Mouse (Mus musculus): ENCODE results near the gene Arl8a.
A peak's percentile ranks its signal among the peaks of the same experiment; 100 is the strongest.

Arl8a gene

DNA sequence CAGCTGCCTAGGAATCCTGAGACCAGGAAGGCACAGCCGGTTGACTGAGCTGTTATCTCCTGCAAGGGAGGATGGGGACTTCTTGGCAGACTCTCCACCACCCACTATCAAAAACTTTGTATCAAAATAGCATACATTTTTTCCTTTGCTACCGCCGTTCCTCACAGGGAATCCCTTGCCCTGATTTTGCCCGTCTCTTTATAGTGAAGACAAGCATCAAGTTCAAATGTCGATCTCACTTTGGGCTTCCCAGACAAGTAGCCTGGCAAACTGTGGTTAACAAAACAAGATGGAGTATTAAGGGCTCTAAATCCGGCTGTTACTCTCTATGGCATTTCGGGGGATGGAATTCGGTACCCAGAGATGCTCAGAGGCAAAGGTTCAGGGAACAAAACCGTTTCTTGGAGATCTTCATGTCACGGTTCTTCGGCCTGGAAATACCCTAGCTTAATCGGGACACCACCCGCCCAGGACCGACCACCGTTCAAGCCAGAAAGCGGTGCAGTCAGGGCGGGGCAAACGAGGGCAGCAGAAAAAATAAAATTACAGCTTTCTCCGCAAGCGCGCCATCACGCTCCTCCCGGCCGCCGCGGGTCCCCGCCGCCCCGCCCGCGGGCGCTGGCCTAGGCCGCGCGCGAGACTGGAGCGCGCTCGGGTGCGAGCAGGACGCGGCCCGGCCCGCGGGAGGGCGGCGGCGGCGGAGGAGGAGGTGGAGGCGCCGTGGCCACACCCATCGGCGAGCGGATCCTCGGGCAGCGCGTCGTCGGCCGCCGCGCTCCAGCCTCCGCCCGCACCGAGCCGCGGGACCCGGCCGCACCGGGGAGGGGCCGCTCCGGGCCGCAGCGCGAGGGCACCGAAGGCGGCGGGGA is at the start of gene Arl8a:
TSS of gene Arl8a (plus strand) at position 748 of the 869 bp plus-strand sequence.
- DNase-seq (ENCODE audit: low spot score in 2 of 2): peak; percentile 81 to 91

- no peak for DNase-seq (ENCODE audit: low spot score in 2 of 2)
These were observed 49.2 kb upstream of the Arl8a start for GRCm38 (mm10) chr1:135097441-135097840.

DNA sequence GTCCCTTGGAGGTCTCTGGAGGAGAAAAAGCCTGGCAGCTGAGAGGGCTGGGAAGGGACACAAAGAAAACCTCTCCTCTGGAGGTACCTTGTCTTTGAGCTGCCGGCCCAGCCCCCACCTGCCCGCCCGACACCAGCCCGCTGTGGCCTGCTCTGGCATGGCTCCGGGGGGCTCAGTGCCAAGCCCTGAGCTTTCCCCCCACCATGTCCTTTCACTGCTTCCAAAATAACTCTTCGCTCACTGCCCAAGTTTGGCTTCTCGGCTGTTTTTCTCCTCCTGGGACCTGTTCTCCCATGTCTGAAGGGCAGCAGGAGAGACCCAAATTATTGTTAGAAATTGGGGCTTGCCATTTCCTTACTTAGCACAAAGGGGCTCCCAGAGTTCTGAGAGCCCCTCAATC is 48.2 kb upstream of the Arl8a start:
- no peak for DNase-seq (ENCODE audit: low spot score in 2 of 2)

GRCm38 (mm10) chr1:135100400-135100799 is 46.2 kb upstream of the Arl8a start:
- no peak for DNase-seq (ENCODE audit: low spot score in 2 of 2)

GRCm38 (mm10) chr1:135105124-135105523 is 41.5 kb upstream of the Arl8a start, which contains the start of gene Lgr6:
Lgr6 (minus strand) TSS chr1:135105276.
- peak in 1 of 2 experiments; percentile 30 for DNase-seq (ENCODE audit: low spot score in 2 of 2)

- DNase-seq (ENCODE audit: low spot score in 2 of 2): peak; percentile 51 to 84
These were observed 40.7 kb upstream of the Arl8a start for GRCm38 (mm10) chr1:135105951-135106350.

DNA sequence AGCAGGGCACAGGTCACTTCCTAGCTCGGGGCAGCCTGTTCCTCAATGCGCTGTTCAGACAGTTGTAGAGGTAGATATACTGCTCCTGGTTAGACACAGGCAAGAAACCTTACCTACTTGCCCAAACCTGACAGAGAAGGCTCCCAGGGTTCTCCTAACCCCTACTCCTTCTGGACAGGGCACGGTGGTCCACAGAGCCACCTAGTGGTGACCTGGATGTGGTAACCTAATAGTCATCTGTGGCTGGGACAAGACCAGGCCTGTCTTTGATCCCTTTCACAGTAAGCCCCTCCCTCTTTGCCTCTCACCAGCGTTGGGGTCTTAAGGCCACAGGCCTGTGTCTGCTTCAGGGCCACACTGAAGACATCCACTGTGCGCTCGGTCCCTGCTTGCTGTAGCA is 38.0 kb upstream of the Arl8a start:
- DNase-seq (ENCODE audit: low spot score in 2 of 2): peak; percentile 27 to 60

DNA sequence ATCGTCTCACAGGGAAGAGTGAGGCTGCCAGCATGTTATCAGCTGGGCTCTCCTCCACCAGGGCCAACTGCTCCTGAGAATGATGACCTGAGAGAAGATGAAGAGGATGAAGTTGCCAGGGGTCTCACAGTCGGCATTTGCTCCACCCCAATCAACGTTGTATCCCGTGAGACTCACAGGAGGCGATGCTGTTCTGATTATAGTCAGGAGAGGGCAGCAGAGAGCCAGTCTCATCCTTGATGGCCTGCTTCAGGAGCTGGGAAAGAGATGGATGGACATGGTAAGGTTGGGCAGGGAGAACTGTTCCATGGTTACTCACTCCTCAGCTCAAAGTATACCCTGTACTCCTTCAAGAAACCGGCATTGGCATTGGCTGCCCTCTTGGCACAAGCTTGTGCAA is 36.5 kb upstream of the Arl8a start:
- DNase-seq (ENCODE audit: low spot score in 2 of 2): peak; percentile 64 to 75

DNA sequence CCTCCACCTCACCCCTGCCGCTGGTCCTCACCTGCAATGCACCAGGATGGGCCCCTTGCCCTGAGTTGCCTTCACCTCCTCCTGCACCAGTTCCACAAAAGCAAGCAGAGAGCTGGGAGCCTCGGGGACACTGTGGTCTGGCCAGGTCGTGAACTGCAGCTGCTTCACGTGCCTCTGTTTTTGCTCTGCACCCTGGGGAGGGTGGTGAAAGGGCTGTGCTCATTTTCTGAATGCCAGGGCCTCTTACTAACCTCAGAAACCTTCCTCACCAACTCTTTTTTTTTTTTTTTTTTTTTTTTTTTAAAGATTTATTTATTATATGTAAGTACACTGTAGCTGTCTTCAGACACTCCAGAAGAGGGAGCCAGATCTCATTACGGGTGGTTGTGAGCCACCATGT is 35.4 kb upstream of the Arl8a start:
- DNase-seq (ENCODE audit: low spot score in 2 of 2): peak in 1 of 2 experiments; percentile 19

DNA sequence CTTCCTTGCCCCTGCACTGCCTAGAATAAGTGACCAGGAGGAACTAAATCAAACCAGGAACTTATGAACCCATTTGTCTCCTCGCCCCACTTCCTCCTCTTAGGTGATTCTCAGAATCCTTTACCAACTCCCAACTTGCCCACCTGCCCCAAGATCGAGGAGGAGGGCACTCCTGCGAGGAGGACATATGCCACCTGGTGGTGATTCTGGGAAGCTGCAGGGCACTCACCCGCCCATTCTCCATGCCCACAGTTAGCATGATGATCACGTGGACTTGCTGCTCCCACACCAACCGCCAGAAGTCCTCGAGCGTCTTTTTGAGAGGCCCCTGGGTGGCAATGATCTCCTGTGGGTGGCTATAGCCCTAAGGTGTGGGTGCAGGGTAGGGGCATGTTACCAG is 34.0 kb upstream of the Arl8a start:
- DNase-seq (ENCODE audit: low spot score in 2 of 2): peak in 1 of 2 experiments; percentile 62

GRCm38 (mm10) chr1:135124573-135125363 is 21.9 kb upstream of the Arl8a start:
- DNase-seq (ENCODE audit: low spot score in 2 of 2): no peak

GRCm38 (mm10) chr1:135125990-135126389 is 20.6 kb upstream of the Arl8a start:
- DNase-seq (ENCODE audit: low spot score in 2 of 2): peak in 1 of 2 experiments; percentile 21

DNA sequence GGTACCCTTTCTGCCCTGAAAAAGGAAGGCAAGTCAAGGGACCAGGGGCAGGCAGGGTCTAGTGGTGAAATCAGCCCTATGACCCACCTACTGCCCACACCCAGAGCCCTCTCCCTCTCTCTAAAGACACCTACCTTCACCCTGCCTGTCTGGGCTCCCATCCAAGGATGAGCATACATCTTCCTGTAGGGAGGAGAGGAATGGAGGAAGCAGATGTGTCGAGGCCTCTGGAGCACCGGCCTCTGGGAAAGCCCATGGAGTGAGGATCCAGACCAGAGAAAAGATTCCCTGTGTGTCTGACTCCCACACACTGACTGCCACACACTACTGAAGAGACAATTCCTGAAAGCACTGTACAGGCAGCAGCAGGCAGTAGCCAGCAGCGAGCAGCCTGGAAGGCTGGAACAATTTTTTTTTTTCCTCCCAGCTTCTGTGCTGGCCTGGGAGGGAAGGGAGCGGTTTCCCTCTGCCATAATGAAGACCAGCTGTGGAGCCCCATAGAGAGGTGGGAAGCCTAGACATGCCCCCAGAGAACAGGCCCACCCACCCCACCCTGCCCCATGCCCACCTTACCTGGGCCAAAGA is 20.1 kb upstream of the Arl8a start:
- DNase-seq (ENCODE audit: low spot score in 2 of 2): no peak

GRCm38 (mm10) chr1:135128011-135128441 is 18.6 kb upstream of the Arl8a start:
- peak in 1 of 2 experiments; percentile 16 for DNase-seq (ENCODE audit: low spot score in 2 of 2)

DNA sequence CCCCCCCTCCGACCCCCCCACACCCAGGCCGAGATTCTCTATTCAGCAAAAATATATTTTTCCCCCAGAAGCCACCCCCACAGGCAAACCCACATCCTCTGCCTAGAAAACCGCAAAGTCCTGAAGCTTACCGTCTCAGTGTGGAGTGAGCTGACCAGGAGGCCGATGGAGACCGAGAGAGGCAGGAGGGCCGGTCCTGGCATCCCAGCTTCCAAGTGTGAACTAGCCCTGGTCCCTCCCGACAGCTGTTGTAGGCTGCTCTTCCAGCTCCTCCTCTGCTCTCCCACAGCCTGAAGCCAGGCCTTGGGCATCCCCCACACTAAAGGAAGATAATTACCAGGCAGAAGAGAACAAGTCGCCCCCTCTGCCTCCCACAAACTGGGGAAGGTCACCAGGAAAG is 17.6 kb upstream of the Arl8a start:
- no peak for DNase-seq (ENCODE audit: low spot score in 2 of 2)

DNA sequence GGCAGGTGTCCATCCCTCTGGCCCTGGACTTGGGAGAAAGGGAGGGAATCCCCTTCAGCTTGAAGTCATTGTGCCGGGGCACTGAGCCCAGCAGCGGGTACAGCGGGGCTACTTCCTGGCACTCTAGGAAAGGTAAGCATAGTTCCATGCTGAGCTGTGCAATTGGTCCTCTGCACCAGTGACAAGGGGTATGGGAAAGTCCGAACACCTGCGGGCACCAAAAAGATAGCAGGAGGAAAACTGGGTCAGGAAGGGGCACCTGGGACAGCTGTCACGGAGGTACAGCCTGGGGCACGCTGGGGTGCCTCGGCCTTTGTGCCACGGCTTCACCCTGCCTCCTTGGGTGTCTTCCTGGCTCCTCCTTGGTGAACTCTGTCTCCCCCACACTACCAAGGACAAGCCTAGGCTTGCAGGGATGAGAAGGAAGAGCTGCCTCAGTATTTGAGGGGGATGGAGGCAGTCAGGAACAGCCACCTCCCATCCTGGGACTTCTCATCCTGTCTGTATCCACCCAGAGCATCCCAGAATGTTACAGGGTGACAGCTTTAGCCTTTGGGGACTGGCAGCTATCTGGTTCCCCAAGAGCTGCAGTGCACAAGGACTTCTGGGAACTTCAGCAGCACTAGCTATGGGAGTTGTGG is 17.0 kb upstream of the Arl8a start:
- no peak for DNase-seq (ENCODE audit: low spot score in 2 of 2)

- DNase-seq (ENCODE audit: low spot score in 2 of 2): no peak
These were observed 16.1 kb upstream of the Arl8a start for GRCm38 (mm10) chr1:135130376-135131018.

GRCm38 (mm10) chr1:135131034-135131433 is 15.6 kb upstream of the Arl8a start:
- DNase-seq (ENCODE audit: low spot score in 2 of 2): peak; percentile 43 to 67

DNA sequence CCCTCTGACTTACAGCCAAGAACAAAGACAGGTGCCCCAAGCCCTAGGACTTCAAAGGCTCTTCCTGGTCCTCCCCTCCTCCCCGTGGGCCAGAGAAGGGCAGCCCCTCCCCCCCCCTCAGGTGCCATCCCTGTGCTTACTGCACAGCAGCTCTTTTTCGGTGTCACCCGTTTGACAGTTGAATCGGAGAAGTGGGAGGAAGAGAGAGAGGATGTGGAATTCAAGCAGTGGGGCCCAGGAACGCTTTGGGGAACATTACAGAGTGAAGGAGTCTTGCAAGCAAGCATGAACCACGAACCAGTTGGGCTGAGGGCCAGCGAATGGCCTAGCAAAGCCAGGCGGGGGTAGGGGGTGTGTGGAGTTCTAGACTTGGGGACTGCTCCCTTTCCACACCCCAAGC is 15.1 kb upstream of the Arl8a start:
- DNase-seq (ENCODE audit: low spot score in 2 of 2): peak; percentile 39 to 43

DNA sequence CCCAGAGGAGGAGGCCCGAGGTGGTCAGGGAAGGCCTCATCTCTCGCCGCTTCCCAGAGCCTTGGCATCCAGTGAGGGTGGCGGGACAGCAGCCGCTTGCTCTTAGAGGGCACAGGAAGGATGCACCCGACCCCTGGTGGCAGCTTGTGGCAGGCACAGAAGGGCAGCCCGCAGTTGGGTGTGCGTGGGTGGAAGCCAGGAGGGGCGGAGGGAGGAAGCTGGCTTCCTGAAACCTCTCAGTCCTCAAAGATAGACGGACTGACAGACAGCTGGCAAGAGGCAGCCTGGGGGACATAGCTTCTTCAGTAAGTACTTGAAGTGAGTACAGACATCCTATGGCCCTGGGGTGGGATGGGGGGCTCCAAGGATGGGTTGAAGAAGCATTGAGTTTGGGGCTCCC is 14.2 kb upstream of the Arl8a start, which contains the start of gene Ptpn7:
TSS of gene Ptpn7 (plus strand) at position 228 of the 400 bp plus-strand sequence.
- peak; percentile 73 to 93 for DNase-seq (ENCODE audit: low spot score in 2 of 2)

DNA sequence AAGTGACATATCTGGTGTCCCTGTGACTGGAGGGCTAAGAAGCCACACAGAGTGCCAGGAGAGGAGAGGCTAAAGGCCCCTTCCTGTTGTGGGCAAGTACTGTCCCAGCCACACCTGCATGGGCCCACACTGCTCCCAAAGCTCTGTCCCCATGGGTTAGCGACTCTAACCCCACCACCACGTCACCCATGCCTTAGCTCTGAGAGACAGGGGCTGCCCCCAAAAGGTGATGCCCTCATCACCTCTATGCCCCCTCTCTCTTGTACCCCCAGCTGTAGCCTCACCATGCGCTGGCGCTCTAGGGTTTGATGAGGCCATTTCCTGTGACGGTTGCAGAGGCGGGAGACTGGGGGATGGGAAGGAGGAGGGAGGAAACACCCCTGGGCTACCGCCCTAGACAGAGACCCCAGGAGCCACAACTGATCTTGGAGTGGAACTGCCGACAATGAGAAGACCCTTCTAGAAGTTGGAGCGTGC is 13.7 kb upstream of the Arl8a start:
- DNase-seq (ENCODE audit: low spot score in 2 of 2): peak; percentile 58 to 62
